7 mouse cellular contexts compared by ENCODE assay signal in genomic region chr9:57260940-57261339, GRCm38 (mm10). TPM values are rescaled to one million over a fixed set of nuclear protein-coding genes. Genes with fewer than 3 reads are reported as not detected.
DNase-seq lines count a peak whose midpoint lies in the region; ATAC-seq and TF ChIP-seq lines count a peak whose summit lies in the region.

No protein-coding gene starts in this region.

- no peak overlapping the region; the same call in 1 of the 2 replicates for H3K27ac ChIP-seq in thymus, adult 2 months (ENCODE audit: control insufficient read depth, insufficient read depth, low read length)
- no peak overlapping the region for H3K27ac ChIP-seq in embryonic facial prominence, embryonic 15.5 days (replicated peaks)
- H3K27ac ChIP-seq in intestine, postnatal 0 days (ENCODE audit: low read depth, low read length), result peak overlapping the region; percentile 64; the same call in 1 of the 2 replicates
- H3K27ac ChIP-seq in neural tube, embryonic 12.5 days, result no peak overlapping the region

- peaks cover 20% of the 10 kb centered on the region for H3K4me1 ChIP-seq in thymus, adult 2 months (replicated peaks; ENCODE audit: control insufficient read depth, insufficient read depth, low read length)
- peaks cover 22% of the 10 kb centered on the region for H3K4me1 ChIP-seq in embryonic facial prominence, embryonic 15.5 days
- H3K4me1 ChIP-seq in intestine, postnatal 0 days (replicated peaks; ENCODE audit: control insufficient read depth, insufficient read depth, low read length), result peaks cover 11% of the 10 kb centered on the region; the same call in 1 of the 2 replicates
- H3K4me1 ChIP-seq in neural tube, embryonic 12.5 days, result peaks cover 17% of the 10 kb centered on the region

- peak overlapping the region; percentile 95 for H3K4me3 ChIP-seq in thymus, adult 2 months (ENCODE audit: control insufficient read depth, insufficient read depth, low read length)
- peak overlapping the region; percentile 85 for H3K4me3 ChIP-seq in embryonic facial prominence, embryonic 15.5 days (replicated peaks)
- H3K4me3 ChIP-seq in intestine, postnatal 0 days (ENCODE audit: low read depth, low read length), result peak overlapping the region; percentile 89
- H3K4me3 ChIP-seq in neural tube, embryonic 12.5 days, result peak overlapping the region; percentile 68

- peak overlapping the region; percentile 69 for H3K4me2 ChIP-seq in embryonic facial prominence, embryonic 15.5 days (replicated peaks)
- peak overlapping the region; percentile 83 for H3K4me2 ChIP-seq in intestine, postnatal 0 days (replicated peaks; ENCODE audit: low read depth)
- H3K4me2 ChIP-seq in neural tube, embryonic 12.5 days (replicated peaks), result peak overlapping the region; percentile 98

- no peaks in the 10 kb centered on the region for H3K9me3 ChIP-seq in embryonic facial prominence, embryonic 15.5 days (replicated peaks)
- H3K9me3 ChIP-seq in intestine, postnatal 0 days (ENCODE audit: control insufficient read depth), result no peaks in the 10 kb centered on the region
- no peaks in the 10 kb centered on the region for H3K9me3 ChIP-seq in neural tube, embryonic 12.5 days

- TF ChIP-seq POLR2A in thymus, adult 2 months (IDR thresholded peaks at IDR 0.05; ENCODE audit: control insufficient read depth, extremely low read depth, insufficient read depth, low read length, poor library complexity), result no peak

- ATAC-seq in embryonic facial prominence, embryonic 15.5 days (ENCODE audit: insufficient number of reproducible peaks, low FRiP score, low TSS enrichment, low read depth), result no peak
- no peak for ATAC-seq in intestine, postnatal 0 days
- ATAC-seq in neural tube, embryonic 12.5 days (ENCODE audit: low FRiP score, low read depth), result no peak

- H3K36me3 ChIP-seq in thymus, adult 2 months (ENCODE audit: control insufficient read depth, insufficient read depth, low read length), result peaks cover 26% of the 10 kb centered on the region
- peaks cover 26% of the 10 kb centered on the region for H3K36me3 ChIP-seq in embryonic facial prominence, embryonic 15.5 days
- H3K36me3 ChIP-seq in intestine, postnatal 0 days (ENCODE audit: control insufficient read depth, insufficient read depth), result peaks cover 31% of the 10 kb centered on the region
- H3K36me3 ChIP-seq in neural tube, embryonic 12.5 days, result peaks cover 25% of the 10 kb centered on the region

- H3K9ac ChIP-seq in embryonic facial prominence, embryonic 15.5 days, result peak overlapping the region; percentile 93; the same call in 1 of the 2 replicates
- H3K9ac ChIP-seq in intestine, postnatal 0 days (ENCODE audit: low read depth, low read length), result peak overlapping the region; percentile 78
- peak overlapping the region; percentile 72; the same call in 1 of the 2 replicates for H3K9ac ChIP-seq in neural tube, embryonic 12.5 days

- 8% methylated on average over 12 of the region's 12 CpGs for WGBS in thymus, adult 2 months
- WGBS in embryonic facial prominence, embryonic 15.5 days, result 23% methylated on average over 12 of the region's 12 CpGs
- 8% methylated on average over 12 of the region's 12 CpGs for WGBS in intestine, postnatal 0 days
- 26% methylated on average over 12 of the region's 12 CpGs for WGBS in neural tube, embryonic 12.5 days

- peak; percentile 35 for DNase-seq in thymus, adult 2 months
- no peak for DNase-seq in thymus, adult 18-20 months
- DNase-seq in adrenal gland, postnatal 10 days, result no peak
- no peak for DNase-seq in left cerebral cortex, adult 9 months (ENCODE audit: low spot score in 2 of 2)

- H3K27me3 ChIP-seq in thymus, adult 2 months (ENCODE audit: control insufficient read depth, insufficient read depth, low read length), result no peaks in the 10 kb centered on the region
- peaks cover 5% of the 10 kb centered on the region; the same call in 1 of the 2 replicates for H3K27me3 ChIP-seq in embryonic facial prominence, embryonic 15.5 days
- H3K27me3 ChIP-seq in intestine, postnatal 0 days (replicated peaks; ENCODE audit: control insufficient read depth, insufficient read depth, low read length), result no peaks in the 10 kb centered on the region
- peaks cover 9% of the 10 kb centered on the region for H3K27me3 ChIP-seq in neural tube, embryonic 12.5 days (replicated peaks)

- TF ChIP-seq CTCF in thymus, adult 2 months (IDR thresholded peaks at IDR 0.05; ENCODE audit: borderline replicate concordance, control insufficient read depth, extremely low read depth, insufficient read depth, low read length, poor library complexity), result no peak
- no peak for TF ChIP-seq CTCF in intestine, postnatal 0 days (IDR thresholded peaks at IDR 0.05; ENCODE audit: low read depth)

RNA-seq across cellular contexts. Expression of gene 1700017B05Rik, which starts 1.5 kb away (rescaled TPM):
- polyA plus RNA-seq in thymus, adult 2 months (2012; rRNA removed), result 43.5 and 54.4 TPM in 2 replicates
- 21.5 and 24.4 TPM in 2 replicates for polyA plus RNA-seq in embryonic facial prominence, embryonic 15.5 days (2015; fragmentation: Nextera tagmentation; extraction: Ambion mirVana)
- polyA plus RNA-seq in intestine, postnatal 0 days (2015; fragmentation: Nextera tagmentation; extraction: Ambion mirVana), result 12.8 and 14.2 TPM in 2 replicates
- polyA plus RNA-seq in neural tube, embryonic 12.5 days (2016; fragmentation: Nextera tagmentation; extraction: Ambion mirVana), result 8.8 and 9.1 TPM in 2 replicates
- 10 to 100 TPM; 38.2 to 40.2 TPM for total RNA-seq in adrenal gland, postnatal 10 days (2021)

RNA-seq across cellular contexts. Expression of gene Trcg1, which starts 24.6 kb away (rescaled TPM):
- 0.03 and 0.06 TPM in 2 replicates for polyA plus RNA-seq in thymus, adult 2 months (2012; rRNA removed)
- 0.05 TPM in 1 of 2 replicates, not detected in the other for polyA plus RNA-seq in embryonic facial prominence, embryonic 15.5 days (2015; fragmentation: Nextera tagmentation; extraction: Ambion mirVana)
- polyA plus RNA-seq in intestine, postnatal 0 days (2015; fragmentation: Nextera tagmentation; extraction: Ambion mirVana), result not detected in 2 replicates
- polyA plus RNA-seq in neural tube, embryonic 12.5 days (2016; fragmentation: Nextera tagmentation; extraction: Ambion mirVana), result 0.08 TPM in 1 of 2 replicates, not detected in the other
- total RNA-seq in adrenal gland, postnatal 10 days (2021), result not detected
